15 mouse cellular contexts compared by ENCODE assay signal in genomic region chr5:137892954-137893353, GRCm38 (mm10). TPM values are rescaled to one million over a fixed set of nuclear protein-coding genes. Genes with fewer than 3 reads are reported as not detected.
DNase-seq lines count a peak whose midpoint lies in the region; ATAC-seq and TF ChIP-seq lines count a peak whose summit lies in the region.
"Had no signal": no experiment of that assay in that cellular context is flagged by ENCODE, and none has a peak within 500 bp of the region (broad histone marks: within the 10 kb centered on the region; RNA-seq: fewer than 3 reads in every experiment).

No protein-coding gene starts in this region.

- H3K27me3 ChIP-seq in lung, postnatal 0 days (replicated peaks; ENCODE audit: insufficient read depth, low read length): no peaks in the 10 kb centered on the region
- no peaks in the 10 kb centered on the region for H3K27me3 ChIP-seq in splenic B cell, adult 2 months (ENCODE audit: control insufficient read depth, insufficient read depth, low read length, poor library complexity, severe bottlenecking)
- peaks cover 3% of the 10 kb centered on the region; the same call in 1 of the 2 replicates for H3K27me3 ChIP-seq in hindbrain, embryonic 13.5 days
- H3K27me3 ChIP-seq: limb, embryonic 15.5 days had no signal

- no peaks in the 10 kb centered on the region for H3K4me1 ChIP-seq in lung, postnatal 0 days (ENCODE audit: insufficient read depth, low read depth, low read length)
- H3K4me1 ChIP-seq in hindbrain, embryonic 13.5 days (replicated peaks): no peaks in the 10 kb centered on the region
- H3K4me1 ChIP-seq: limb, embryonic 15.5 days had no signal

- TF ChIP-seq CTCF in gastrocnemius, adult 2 months (IDR thresholded peaks at IDR 0.05): peak; percentile 12; the same call in 1 of the 2 replicates
- peak; percentile 64 for TF ChIP-seq CTCF in lung, postnatal 0 days (IDR thresholded peaks at IDR 0.05)

- no peak overlapping the region for H3K27ac ChIP-seq in gastrocnemius, adult 2 months
- H3K27ac ChIP-seq in lung, postnatal 0 days (ENCODE audit: low read length): no peak overlapping the region
- no peak overlapping the region for H3K27ac ChIP-seq in hindbrain, embryonic 13.5 days
- H3K27ac ChIP-seq: limb, embryonic 15.5 days had no signal

- 51% methylated on average over 1 of the region's 1 CpGs for WGBS in lung, postnatal 0 days
- WGBS in hindbrain, embryonic 13.5 days: 72% methylated on average over 1 of the region's 1 CpGs

- H3K9ac ChIP-seq in lung, postnatal 0 days (replicated peaks; ENCODE audit: low read depth): no peak overlapping the region
- H3K9ac ChIP-seq in hindbrain, embryonic 13.5 days: no peak overlapping the region
- H3K9ac ChIP-seq: limb, embryonic 15.5 days had no signal

- no peak for ATAC-seq in lung, postnatal 0 days
- no peak for ATAC-seq in hindbrain, embryonic 13.5 days (ENCODE audit: low FRiP score)

- no peaks in the 10 kb centered on the region for H3K36me3 ChIP-seq in lung, postnatal 0 days (ENCODE audit: insufficient read depth, low read length)
- no peaks in the 10 kb centered on the region for H3K36me3 ChIP-seq in splenic B cell, adult 2 months (ENCODE audit: control insufficient read depth, insufficient read depth, low read length, poor library complexity, severe bottlenecking)
- no peaks in the 10 kb centered on the region for H3K36me3 ChIP-seq in hindbrain, embryonic 13.5 days
- H3K36me3 ChIP-seq: limb, embryonic 15.5 days had no signal

- DNase-seq in gastrocnemius, adult 2 months: no peak
- DNase-seq in gastrocnemius, postnatal 36 days: no peak
- DNase-seq in lung, postnatal 0 days (ENCODE audit: low spot score): no peak
- DNase-seq in lung, postnatal 25 days (ENCODE audit: low spot score): no peak
- peak; percentile 5 for DNase-seq in T-cell, adult 2 months (ENCODE audit: low spot score)
- peak; percentile 12 for DNase-seq in splenic B cell, adult 2 months (ENCODE audit: low read depth, low spot score)
- DNase-seq in adrenal gland, adult 18-20 months (ENCODE audit: low spot score in 2 of 2): no peak
- DNase-seq: adrenal gland, postnatal 36 days; cerebellum, adult 9-11 months; gastrocnemius, postnatal 14 days; kidney, adult 18-20 months had no signal

- no peaks in the 10 kb centered on the region for H3K9me3 ChIP-seq in lung, postnatal 0 days (ENCODE audit: low read length)
- H3K9me3 ChIP-seq in hindbrain, embryonic 13.5 days: no peaks in the 10 kb centered on the region
- H3K9me3 ChIP-seq: limb, embryonic 15.5 days had no signal

- no peak for TF ChIP-seq EP300 in lung, postnatal 0 days (IDR thresholded peaks at IDR 0.05)

- no peak overlapping the region for H3K4me3 ChIP-seq in gastrocnemius, adult 2 months
- no peak overlapping the region for H3K4me3 ChIP-seq in lung, postnatal 0 days (ENCODE audit: low read depth, low read length)
- H3K4me3 ChIP-seq in hindbrain, embryonic 13.5 days: no peak overlapping the region
- H3K4me3 ChIP-seq: limb, embryonic 15.5 days had no signal

- no peak overlapping the region for H3K4me2 ChIP-seq in lung, postnatal 0 days (replicated peaks; ENCODE audit: low read depth, low read length)
- no peak overlapping the region for H3K4me2 ChIP-seq in hindbrain, embryonic 13.5 days
- H3K4me2 ChIP-seq: limb, embryonic 15.5 days had no signal

- intact Hi-C loops in gastrocnemius, adult 2 months (cut with DNase I): no loop called here
- intact Hi-C loops in gastrocnemius, postnatal 36 days (cut with DNase I): no loop called here

RNA-seq across cellular contexts. Expression of gene Pilrb2, which starts 21.3 kb away (rescaled TPM):
- under 1 TPM in 1 of 2 experiments, not detected in 1; 0.33 TPM for total RNA-seq in gastrocnemius, adult 2 months (2021)
- total RNA-seq in gastrocnemius, postnatal 36 days (2021): under 1 TPM in 1 of 2 experiments, not detected in 1; 0.23 TPM
- 6.1 and 6.2 TPM in 2 replicates for polyA plus RNA-seq in lung, postnatal 0 days (2015; fragmentation: Nextera tagmentation; extraction: Ambion mirVana)
- total RNA-seq in adrenal gland, adult 18-20 months (2021): 1 to 10 TPM; 1.1 to 2.5 TPM
- not detected in 2 replicates for polyA plus RNA-seq in hindbrain, embryonic 13.5 days (2015; fragmentation: Nextera tagmentation; extraction: Ambion mirVana)
- total RNA-seq: layer of hippocampus, postnatal 25 days had no signal

RNA-seq across cellular contexts. Expression of gene Cyp3a13, which starts 28.5 kb away (rescaled TPM):
- not detected for total RNA-seq in gastrocnemius, adult 2 months (2021)
- total RNA-seq in gastrocnemius, postnatal 36 days (2021): under 1 TPM in 1 of 2 experiments, not detected in 1; 0.07 TPM
- 2.1 and 2.6 TPM in 2 replicates for polyA plus RNA-seq in lung, postnatal 0 days (2015; fragmentation: Nextera tagmentation; extraction: Ambion mirVana)
- total RNA-seq in adrenal gland, adult 18-20 months (2021): under 1 TPM in 1 of 2 experiments, not detected in 1; 0.10 TPM
- polyA plus RNA-seq in hindbrain, embryonic 13.5 days (2015; fragmentation: Nextera tagmentation; extraction: Ambion mirVana): not detected in 2 replicates
- total RNA-seq: gastrocnemius, postnatal 14 days; megakaryocyte, adult 5-6 weeks had no signal

RNA-seq across cellular contexts. Expression of gene Pilrb1, which starts 35.0 kb away (rescaled TPM):
- under 1 TPM in 1 of 2 experiments, not detected in 1; 0.42 TPM for total RNA-seq in gastrocnemius, adult 2 months (2021)
- not detected for total RNA-seq in gastrocnemius, postnatal 36 days (2021)
- polyA plus RNA-seq in lung, postnatal 0 days (2015; fragmentation: Nextera tagmentation; extraction: Ambion mirVana): 3.6 and 4.7 TPM in 2 replicates
- total RNA-seq in adrenal gland, adult 18-20 months (2021): 1 to 10 TPM; 1.8 to 2.9 TPM
- polyA plus RNA-seq in hindbrain, embryonic 13.5 days (2015; fragmentation: Nextera tagmentation; extraction: Ambion mirVana): not detected in 2 replicates
- total RNA-seq: gastrocnemius, postnatal 14 days; layer of hippocampus, postnatal 25 days had no signal

RNA-seq across cellular contexts. Expression of gene Pilra, which starts 56.9 kb away (rescaled TPM):
- total RNA-seq in gastrocnemius, adult 2 months (2021): under 1 TPM in 1 of 2 experiments, not detected in 1; 0.20 TPM
- under 1 TPM; 0.10 to 0.59 TPM for total RNA-seq in gastrocnemius, postnatal 36 days (2021)
- polyA plus RNA-seq in lung, postnatal 0 days (2015; fragmentation: Nextera tagmentation; extraction: Ambion mirVana): 12.5 and 12.6 TPM in 2 replicates
- 1 to 10 TPM; 2.6 to 4.3 TPM for total RNA-seq in adrenal gland, adult 18-20 months (2021)
- 0.25 and 0.44 TPM in 2 replicates for polyA plus RNA-seq in hindbrain, embryonic 13.5 days (2015; fragmentation: Nextera tagmentation; extraction: Ambion mirVana)

Comparison
In these comparisons a context has a peak if more than half of its experiments do, and no peak if none do; other contexts are left out.
1. DNase-seq: peak in T-cell, adult 2 months (single experiment) and splenic B cell, adult 2 months (single experiment); none in gastrocnemius, adult 2 months (single experiment), gastrocnemius, postnatal 36 days (0 of 2), lung, postnatal 0 days (single experiment), lung, postnatal 25 days (single experiment) and adrenal gland, adult 18-20 months (0 of 2).